Mouse (Mus musculus): ENCODE measurements around the gene Agrn. TPM values are rescaled to one million over a fixed set of nuclear protein-coding genes. Genes with fewer than 3 reads are reported as not detected.

Agrn gene
- polyA plus RNA-seq, 1 experiment from 2014 or later = 63.6 TPM

GRCm38 (mm10) chr4:156124077-156124476 lies 73.2 kb downstream of the Agrn start:
- ATAC-seq (ENCODE audit: insufficient read depth, low FRiP score) = no peak

More at GRCm38 (mm10) chr4:156124077-156124476, 73.2 kb downstream of the Agrn start:
- Histone ChIP-seq H3K9ac (ENCODE audit: low read length) (no peak overlapping the region), H3K4me2 (ENCODE audit: low read depth, low read length) (no peak overlapping the region), H3K9me3 (replicated peaks; ENCODE audit: control insufficient read depth, low read length) (no peaks in the 10 kb centered on the region), H3K4me1 (ENCODE audit: control insufficient read depth, insufficient read depth, low read length) (no peaks in the 10 kb centered on the region), H3K36me3 (ENCODE audit: control insufficient read depth, insufficient read depth, low read length) (0 out of 2 replicates have a peak, but pooled peaks cover 7% of the 10 kb centered on the region), H3K27ac (ENCODE audit: low read length) (no peak overlapping the region), H3K27me3 (ENCODE audit: control insufficient read depth, insufficient read depth, low read length) (no peaks in the 10 kb centered on the region), H3K4me3 (replicated peaks; ENCODE audit: low read length) (no peak overlapping the region)
- 92% methylated on average over 7 of the region's 7 CpGs for WGBS

Small RNA genes within 50 kb of the gene (microRNA-seq; reads per million reads assigned to microRNA genes)
- gene Mir7658 = 2.5 reads per million, percentile 13 among the genes with 10 or more reads in this experiment

Other genes with a start within 250 kb of the Agrn start
- 32.0 and 37.6 TPM in 2 replicates for gene C1qtnf12, start 235.2 kb downstream of the Agrn start, polyA plus RNA-seq (2015; fragmentation: Nextera tagmentation; extraction: Ambion mirVana)
- gene B3galt6, start 204.8 kb downstream of the Agrn start, polyA plus RNA-seq (2015; fragmentation: Nextera tagmentation; extraction: Ambion mirVana) = 11.0 and 11.6 TPM in 2 replicates
- gene Sdf4, start 204.6 kb downstream of the Agrn start, polyA plus RNA-seq (2015; fragmentation: Nextera tagmentation; extraction: Ambion mirVana) = 165 and 166 TPM in 2 replicates
- 0.30 and 0.87 TPM in 2 replicates for gene Tnfrsf4, start 183.6 kb downstream of the Agrn start, polyA plus RNA-seq (2015; fragmentation: Nextera tagmentation; extraction: Ambion mirVana)
- 2.4 and 3.1 TPM in 2 replicates for gene Tnfrsf18, start 171.3 kb downstream of the Agrn start, polyA plus RNA-seq (2015; fragmentation: Nextera tagmentation; extraction: Ambion mirVana)
- gene Ttll10, start 138.1 kb downstream of the Agrn start, polyA plus RNA-seq (2015; fragmentation: Nextera tagmentation; extraction: Ambion mirVana) = 4.6 and 5.0 TPM in 2 replicates
- 26.8 and 32.3 TPM in 2 replicates for gene 9430015G10Rik, start 87.5 kb downstream of the Agrn start, polyA plus RNA-seq (2015; fragmentation: Nextera tagmentation; extraction: Ambion mirVana)
- 1.1 and 1.9 TPM in 2 replicates for gene Rnf223, start 67.0 kb downstream of the Agrn start, polyA plus RNA-seq (2015; fragmentation: Nextera tagmentation; extraction: Ambion mirVana)
- gene Isg15, start 3.3 kb upstream of the Agrn start, polyA plus RNA-seq (2015; fragmentation: Nextera tagmentation; extraction: Ambion mirVana) = 1.4 and 2.3 TPM in 2 replicates
- gene AW011738, start 5.8 kb upstream of the Agrn start, polyA plus RNA-seq (2015; fragmentation: Nextera tagmentation; extraction: Ambion mirVana) = 2.3 and 2.4 TPM in 2 replicates
- gene Perm1, start 18.4 kb upstream of the Agrn start, polyA plus RNA-seq (2015; fragmentation: Nextera tagmentation; extraction: Ambion mirVana) = 3.6 and 5.4 TPM in 2 replicates
- 27.7 and 36.6 TPM in 2 replicates for gene Plekhn1, start 37.4 kb upstream of the Agrn start, polyA plus RNA-seq (2015; fragmentation: Nextera tagmentation; extraction: Ambion mirVana)
- 53.6 and 56.3 TPM in 2 replicates for gene Noc2l, start 38.5 kb upstream of the Agrn start, polyA plus RNA-seq (2015; fragmentation: Nextera tagmentation; extraction: Ambion mirVana)
- 1.3 and 1.4 TPM in 2 replicates for gene Samd11, start 58.2 kb upstream of the Agrn start, polyA plus RNA-seq (2015; fragmentation: Nextera tagmentation; extraction: Ambion mirVana)
- gene Vmn2r-ps159, start 133.6 kb upstream of the Agrn start, polyA plus RNA-seq (2015; fragmentation: Nextera tagmentation; extraction: Ambion mirVana) = not detected in 2 replicates